Mouse (Mus musculus) CH12.LX (cell line): ENCODE results near the gene 4930402F06Rik. TPM values are rescaled to one million over a fixed set of nuclear protein-coding genes. Genes with fewer than 3 reads are reported as not detected.

Experiments
- DNase-seq: peaks from one replicate; pipeline ENCODE4 v3.0.0-alpha.2; 2013; ENCODE audit errors: extremely low read depth
- H3K27ac ChIP-seq: 2 replicates; pipeline ENCODE4 v1.5.1; 2012; ENCODE audit warnings: low read depth, mild to moderate bottlenecking, control low read depth, moderate library complexity; ENCODE audit not compliant: insufficient read depth
- H3K27me3 ChIP-seq: replicated peaks from 2 replicates; pipeline ENCODE3; 2012; ENCODE audit warnings: inconsistent platforms
- H3K36me3 ChIP-seq, 2 experiments: replicated peaks in 1 of 2; 2 replicates each; pipeline versions ENCODE3 to v1.6.1; 2012; ENCODE audit warnings: inconsistent platforms in 1 of 2, low read length in 1 of 2, mild to moderate bottlenecking in 1 of 2, mixed read lengths in 1 of 2, moderate library complexity in 1 of 2; ENCODE audit not compliant: control insufficient read depth in 1 of 2, insufficient read depth in 1 of 2
- H3K4me1 ChIP-seq, 2 experiments: 2 replicates each; pipeline ENCODE4 v1.6.1; 2012; ENCODE audit warnings: inconsistent platforms in 1 of 2, moderate library complexity in 1 of 2; ENCODE audit not compliant: insufficient read depth in 2 of 2, control insufficient read depth in 1 of 2
- H3K4me2 ChIP-seq: 2 replicates; pipeline ENCODE4 v1.6.1; 2012; ENCODE audit warnings: low read depth, mild to moderate bottlenecking, control low read depth; ENCODE audit not compliant: poor library complexity, insufficient read depth, severe bottlenecking
- H3K4me3 ChIP-seq, 3 experiments: fragments of 150-350 bp in 1 of 3; sonication (generic) in 1 of 3; replicated peaks in 1 of 3; 2 replicates each; pipeline versions ENCODE3 to v1.5.1; 2011 to 2012; ENCODE audit warnings: low read depth in 2 of 3, low read length in 2 of 3, mild to moderate bottlenecking in 2 of 3, moderate library complexity in 2 of 3, control low read depth in 1 of 3, improper control_type of control experiment in 1 of 3, inconsistent platforms in 1 of 3, mixed read lengths in 1 of 3; ENCODE audit not compliant: poor library complexity in 1 of 3
- H3K79me2 ChIP-seq: replicated peaks from 2 replicates; pipeline ENCODE4 v1.6.1; 2012; ENCODE audit warnings: mild to moderate bottlenecking, moderate library complexity; ENCODE audit not compliant: control insufficient read depth, poor library complexity, insufficient read depth, severe bottlenecking; ENCODE audit errors: extremely low read depth
- H3K9ac ChIP-seq: 2 replicates; pipeline ENCODE4 v1.6.1; 2012; ENCODE audit warnings: low read depth, mild to moderate bottlenecking, control low read depth, moderate library complexity; ENCODE audit not compliant: insufficient read depth
- H3K9me3 ChIP-seq: replicated peaks from 2 replicates; pipeline ENCODE3; 2012; ENCODE audit warnings: low read length, inconsistent platforms, mixed read lengths
- CHD2 ChIP-seq: IDR thresholded peaks from 2 replicates; pipeline ENCODE4 v1.6.1; 2011; ENCODE audit warnings: low read length, improper control_type of control experiment
- CTCF ChIP-seq, 2 experiments: IDR thresholded peaks in 1 of 2; conservative IDR thresholded peaks in 1 of 2; 2 replicates each; pipeline ENCODE4 v1.5.1; 2011 to 2012; ENCODE audit warnings: low read depth in 2 of 2, low read length in 2 of 2, improper control_type of control experiment in 1 of 2, inconsistent platforms in 1 of 2, mild to moderate bottlenecking in 1 of 2, moderate library complexity in 1 of 2
- E2F4 ChIP-seq: IDR thresholded peaks from 2 replicates; pipeline ENCODE4 v1.6.1; 2011; ENCODE audit warnings: low read depth, low read length, improper control_type of control experiment; ENCODE audit not compliant: insufficient replicate concordance
- ELF1 ChIP-seq: IDR thresholded peaks from 2 replicates; pipeline ENCODE4 v1.6.1; 2014; ENCODE audit warnings: low read depth, mild to moderate bottlenecking, inconsistent platforms, low read length, improper control_type of control experiment
- ETS1 ChIP-seq: conservative IDR thresholded peaks from 2 replicates; pipeline ENCODE4 v1.6.1; 2012; ENCODE audit warnings: low read depth, mild to moderate bottlenecking, inconsistent platforms, low read length, improper control_type of control experiment, moderate library complexity
- HCFC1 ChIP-seq: IDR thresholded peaks from 2 replicates; pipeline ENCODE4 v1.6.1; 2012; ENCODE audit warnings: low read depth, mild to moderate bottlenecking, inconsistent platforms, low read length, improper control_type of control experiment
- IRF4 ChIP-seq: IDR thresholded peaks from 2 replicates; pipeline ENCODE4 v1.6.1; 2014; ENCODE audit warnings: low read depth, mild to moderate bottlenecking, inconsistent platforms, low read length, improper control_type of control experiment
- JUN ChIP-seq: IDR thresholded peaks from 2 replicates; pipeline ENCODE4 v1.6.1; 2011; ENCODE audit warnings: low read depth, mild to moderate bottlenecking, low read length, improper control_type of control experiment, moderate library complexity; ENCODE audit not compliant: insufficient read depth
- JUND ChIP-seq: conservative IDR thresholded peaks from 2 replicates; pipeline ENCODE4 v1.6.1; 2011; ENCODE audit warnings: low read depth, low read length, improper control_type of control experiment
- KAT2A ChIP-seq: IDR thresholded peaks from 2 replicates; pipeline ENCODE4 v1.6.1; 2012; ENCODE audit warnings: low read length, improper control_type of control experiment, inconsistent platforms; ENCODE audit not compliant: insufficient replicate concordance
- MAFK ChIP-seq: IDR thresholded peaks from 2 replicates; pipeline ENCODE4 v1.6.1; 2011; ENCODE audit warnings: low read length, improper control_type of control experiment; ENCODE audit not compliant: insufficient replicate concordance
- MAX ChIP-seq: IDR thresholded peaks from 2 replicates; pipeline ENCODE4 v1.6.1; 2011; ENCODE audit warnings: low read length, improper control_type of control experiment
- MAZ ChIP-seq: IDR thresholded peaks from 2 replicates; pipeline ENCODE4 v1.6.1; 2012; ENCODE audit warnings: low read depth, mild to moderate bottlenecking, inconsistent platforms, low read length, improper control_type of control experiment, moderate library complexity
- MYC ChIP-seq: IDR thresholded peaks from 2 replicates; pipeline ENCODE4 v1.6.1; 2011; ENCODE audit warnings: low read depth, mild to moderate bottlenecking, improper control_type of control experiment, low read length
- PAX5 ChIP-seq: IDR thresholded peaks from 2 replicates; pipeline ENCODE4 v1.6.1; 2012; ENCODE audit warnings: low read length, inconsistent platforms, mixed read lengths
- POLR2A ChIP-seq: IDR thresholded peaks from 2 replicates; pipeline ENCODE4 v1.6.1; 2011; ENCODE audit warnings: low read depth, mild to moderate bottlenecking, improper control_type of control experiment, low read length
- POLR2AphosphoS2 ChIP-seq: IDR thresholded peaks from 2 replicates; pipeline ENCODE4 v1.6.1; 2011; ENCODE audit warnings: low read depth, low read length, improper control_type of control experiment
- RAD21 ChIP-seq: IDR thresholded peaks from 2 replicates; pipeline ENCODE4 v1.6.1; 2011; ENCODE audit warnings: low read depth, mild to moderate bottlenecking, low read length, improper control_type of control experiment, moderate library complexity
- SIN3A ChIP-seq: IDR thresholded peaks from 2 replicates; pipeline ENCODE4 v1.6.1; 2012; ENCODE audit warnings: low read length, improper control_type of control experiment, inconsistent platforms
- SMC3 ChIP-seq: IDR thresholded peaks from 2 replicates; pipeline ENCODE4 v1.6.1; 2011; ENCODE audit warnings: low read depth, low read length, improper control_type of control experiment
- TBP ChIP-seq: conservative IDR thresholded peaks from 2 replicates; pipeline ENCODE4 v1.6.1; 2011; ENCODE audit warnings: low read depth, low read length, improper control_type of control experiment
- TCF12 ChIP-seq: IDR thresholded peaks from 2 replicates; pipeline ENCODE4 v1.6.1; 2014; ENCODE audit warnings: low read depth, mild to moderate bottlenecking, inconsistent platforms, low read length, improper control_type of control experiment
- UBTF ChIP-seq: IDR thresholded peaks from 2 replicates; pipeline ENCODE4 v1.6.1; 2012; ENCODE audit warnings: low read depth, mild to moderate bottlenecking, inconsistent platforms, low read length, improper control_type of control experiment, moderate library complexity
- USF1 ChIP-seq: IDR thresholded peaks from 2 replicates; pipeline ENCODE4 v1.6.1; 2014; ENCODE audit warnings: low read depth, mild to moderate bottlenecking, inconsistent platforms, low read length, improper control_type of control experiment
- USF2 ChIP-seq: conservative IDR thresholded peaks from 2 replicates; pipeline ENCODE4 v1.6.1; 2011; ENCODE audit warnings: low read depth, low read length, improper control_type of control experiment
- ZC3H11A ChIP-seq: IDR thresholded peaks from 2 replicates; pipeline ENCODE4 v1.6.1; 2012; ENCODE audit warnings: low read depth, mild to moderate bottlenecking, inconsistent platforms, low read length, improper control_type of control experiment
- ZKSCAN1 ChIP-seq: IDR thresholded peaks from 2 replicates; pipeline ENCODE4 v1.6.1; 2012; ENCODE audit warnings: low read depth, inconsistent platforms, low read length, improper control_type of control experiment, borderline replicate concordance
- ZMIZ1 ChIP-seq: IDR thresholded peaks from 2 replicates; pipeline ENCODE4 v1.6.1; 2012; ENCODE audit warnings: low read depth, mild to moderate bottlenecking, inconsistent platforms, low read length, improper control_type of control experiment
- dilution Hi-C: fragments of 300-500 bp; cut with MboI; formaldehyde crosslinking; loops from 2 replicates; pipeline ENCODE4 v1.14.3; 2020; ENCODE audit warnings: low sequenced_read_pairs; ENCODE audit not compliant: extremely low pct_unique_long_range_greater_than_20kb, extremely low pct_ligation_motif_present
- in situ Hi-C: fragments of 300-500 bp; cut with MboI; formaldehyde crosslinking; loops from 3 replicates; pipeline ENCODE4 v1.14.3; 2019; ENCODE audit warnings: low sequenced_read_pairs, low pct_ligation_motif_present, low pct_unique_long_range_greater_than_20kb, mixed read lengths
- polyA plus RNA-seq: library from polyadenylated mRNA; unstranded; fragments of >175 nt; gene quantifications from 2 replicates; pipeline ENCODE4 v1.2.1, GENCODE M21; 2012; ENCODE audit warnings: low read depth; ENCODE audit not compliant: insufficient read length
- total RNA-seq, 2 experiments: library from RNA; depleted of rRNA; stranded (reverse); fragments of 300-350 nt in 1 of 2; fragments of >200 nt in 1 of 2; gene quantifications; 2 replicates each; pipeline ENCODE4 v1.2.3; 2012 to 2014

4930402F06Rik gene
- not detected in 2 replicates for total RNA-seq (2012; rRNA removed)
- not detected in 2 replicates for total RNA-seq (2014; rRNA removed)
- not detected in 2 replicates for polyA plus RNA-seq

GRCm38 (mm10) chr2:35397096-35397495 lies at the start of gene 4930402F06Rik:
TSS of gene 4930402F06Rik (minus strand) at chr2:35397175.
- H3K4me3 ChIP-seq, result peak within 1 kb of the TSS in 1 of 3 experiments; percentile 9
- dilution Hi-C loops, result no loop called here
- H3K27me3 ChIP-seq, result no peaks in the 10 kb centered on the region
- no peaks in the 10 kb centered on the region for H3K9me3 ChIP-seq
- H3K79me2 ChIP-seq, result no peaks in the 10 kb centered on the region
- peaks cover 13 to 26% of the 10 kb centered on the region in 2 experiments for H3K4me1 ChIP-seq
- H3K4me2 ChIP-seq, result peak within 1 kb of the TSS; percentile 30; the same call in 1 of the 2 replicates
- no peak within 1 kb of the TSS for H3K27ac ChIP-seq
- in situ Hi-C loops, result loop anchor here (10.0 kb wide), 1 partner anchor 172 kb away; no protein-coding TSS in a partner anchor
- no peak for DNase-seq
- no peak within 1 kb of the TSS for H3K9ac ChIP-seq
- TF ChIP-seq MYC, result no peak
- no peak for TF ChIP-seq MAX
- no peak for TF ChIP-seq UBTF
- TF ChIP-seq CHD2, result no peak
- no peak for TF ChIP-seq PAX5
- no peak for TF ChIP-seq SMC3
- no peak for TF ChIP-seq ELF1
- no peak for TF ChIP-seq MAFK
- TF ChIP-seq ZC3H11A, result no peak
- TF ChIP-seq KAT2A, result no peak
- TF ChIP-seq ETS1, result no peak
- no peak for TF ChIP-seq TCF12
- TF ChIP-seq JUND, result no peak
- no peak for TF ChIP-seq USF2
- no peak for TF ChIP-seq SIN3A
- TF ChIP-seq JUN, result no peak
- TF ChIP-seq E2F4, result no peak
- TF ChIP-seq CTCF (conservative IDR thresholded peaks at IDR 0.05 in 1 of 2, IDR thresholded peaks at IDR 0.05 in 1 of 2; ENCODE audit: low read depth in 2 of 2, low read length in 2 of 2), result no peak
- no peak for TF ChIP-seq USF1
- TF ChIP-seq ZKSCAN1, result no peak
- peaks cover 12 to 19% of the 10 kb centered on the region in 2 experiments for H3K36me3 ChIP-seq

GRCm38 (mm10) chr2:35446300-35446699 lies 49.3 kb upstream of the 4930402F06Rik start:
- Histone ChIP-seq H3K27ac (peak overlapping the region; percentile 93), H3K4me3 (peak overlapping the region; percentile 27 to 59 (median 49)), H3K9ac (peak overlapping the region; percentile 82)
- in situ Hi-C loops, result no loop called here
- peak; percentile 84 for DNase-seq
- no peak for TF ChIP-seq RAD21
- TF ChIP-seq MYC, result peak; percentile 59; the same call in 1 of the 2 replicates
- TF ChIP-seq IRF4, result no peak
- TF ChIP-seq TCF12, result no peak
- TF ChIP-seq HCFC1, result peak; percentile 39; the same call in 1 of the 2 replicates
- TF ChIP-seq TBP, result peak; percentile 59; the same call in 1 of the 2 replicates
- no peak for TF ChIP-seq E2F4
- TF ChIP-seq ZMIZ1, result no peak
- TF ChIP-seq POLR2A, result peak; percentile 48
- TF ChIP-seq USF1, result peak; percentile 32
- no peak for TF ChIP-seq SIN3A
- TF ChIP-seq MAX, result no peak
- TF ChIP-seq POLR2AphosphoS2, result 0 out of 2 replicates have a peak, but pooled peaks have one; percentile 37
- TF ChIP-seq JUN, result no peak
- TF ChIP-seq ZC3H11A, result no peak
- no peak for TF ChIP-seq MAZ
- no peak for TF ChIP-seq CTCF (conservative IDR thresholded peaks at IDR 0.05 in 1 of 2, IDR thresholded peaks at IDR 0.05 in 1 of 2; ENCODE audit: low read depth in 2 of 2, low read length in 2 of 2)
- TF ChIP-seq PAX5, result no peak
- TF ChIP-seq, all 38 proteins: peak for 6
- no peaks in the 10 kb centered on the region for H3K27me3 ChIP-seq
- dilution Hi-C loops, result no loop called here
- H3K9me3 ChIP-seq, result no peaks in the 10 kb centered on the region
- peaks cover under 1 to 21% of the 10 kb centered on the region in 2 experiments for H3K36me3 ChIP-seq
- H3K4me1 ChIP-seq, result peaks cover 44 to 73% of the 10 kb centered on the region in 2 experiments
- peaks cover 62% of the 10 kb centered on the region for H3K79me2 ChIP-seq
- peak overlapping the region; percentile 80 for H3K4me2 ChIP-seq
